Mouse (Mus musculus) B cell, adult 67 days (primary cell): Measurements from ENCODE around the gene Olfr1329. TPM values are rescaled to one million over a fixed set of nuclear protein-coding genes. Genes with fewer than 3 reads are reported as not detected.

Experiments used
- total RNA-seq, 2 experiments: library from RNA; stranded (reverse); gene quantifications; 4 replicates each; pipeline ENCODE4 v1.2.4; 2023

Gene Olfr1329
- total RNA-seq = not detected

GRCm38 (mm10) chr4:118917365-118917764, at the start of gene Olfr1329:
Olfr1329 (minus strand) TSS chr4:118917465.

GRCm38 (mm10) chr4:118961141-118961628, 43.9 kb upstream of the Olfr1329 start, which contains the start of gene Lao1:
Lao1 (plus strand) TSS chr4:118961578.

GRCm38 (mm10) chr4:118938512-118938911, 21.2 kb upstream of the Olfr1329 start, which contains the start of gene Olfr1328:
Olfr1328 (minus strand) TSS chr4:118938612.

GRCm38 (mm10) chr4:118888297-118888696, 29.0 kb downstream of the Olfr1329 start, which contains the start of gene Olfr1330:
Olfr1330 (plus strand) TSS chr4:118888597.

Other genes with a start within 250 kb of the Olfr1329 start
- not detected for gene Olfr1342, start 224.7 kb downstream of the Olfr1329 start, total RNA-seq
- not detected for gene Olfr1341, start 213.9 kb downstream of the Olfr1329 start, total RNA-seq
- gene Olfr1340, start 197.3 kb downstream of the Olfr1329 start, total RNA-seq = not detected
- gene Olfr1339, start 185.3 kb downstream of the Olfr1329 start, total RNA-seq = not detected
- not detected for gene Olfr1338, start 158.7 kb downstream of the Olfr1329 start, total RNA-seq
- not detected for gene Olfr1337, start 134.9 kb downstream of the Olfr1329 start, total RNA-seq
- not detected for gene Olfr1335, start 107.5 kb downstream of the Olfr1329 start, total RNA-seq
- gene Olfr1333, start 81.2 kb downstream of the Olfr1329 start, total RNA-seq = not detected
- gene Olfr1331, start 52.8 kb downstream of the Olfr1329 start, total RNA-seq = not detected
- not detected for gene Olfr1330, start 28.9 kb downstream of the Olfr1329 start, total RNA-seq
- not detected for gene Olfr1328, start 21.1 kb upstream of the Olfr1329 start, total RNA-seq
- gene Lao1, start 44.1 kb upstream of the Olfr1329 start, total RNA-seq = not detected
- gene Slc2a1, start 191.2 kb upstream of the Olfr1329 start, total RNA-seq = 10 to 100 TPM; 47.8 to 50.0 TPM